Mouse (Mus musculus): ENCODE data around the gene Krt14.
A peak's percentile ranks its signal among the peaks of the same experiment; 100 is the strongest.

The Krt14 gene

GRCm38 (mm10) chr11:100168071-100168470 is 39.3 kb downstream of the Krt14 start:
- peak in 1 of 2 experiments; percentile 15 for DNase-seq (ENCODE audit: low spot score in 2 of 2)

GRCm38 (mm10) chr11:100164392-100164791 is 43.0 kb downstream of the Krt14 start:
- no peak for DNase-seq (ENCODE audit: low spot score in 2 of 2)

GRCm38 (mm10) chr11:100157908-100158477 is 49.4 kb downstream of the Krt14 start:
- no peak for DNase-seq (ENCODE audit: low spot score in 2 of 2)

GRCm38 (mm10) chr11:100157331-100157730 is 50.0 kb downstream of the Krt14 start:
- DNase-seq (ENCODE audit: low spot score in 2 of 2), result no peak

GRCm38 (mm10) chr11:100155497-100156255 is 51.7 kb downstream of the Krt14 start:
- no peak for DNase-seq (ENCODE audit: low spot score in 2 of 2)
